Mouse (Mus musculus): Measurements from ENCODE around the gene Npy5r.

Npy5r gene

DNA sequence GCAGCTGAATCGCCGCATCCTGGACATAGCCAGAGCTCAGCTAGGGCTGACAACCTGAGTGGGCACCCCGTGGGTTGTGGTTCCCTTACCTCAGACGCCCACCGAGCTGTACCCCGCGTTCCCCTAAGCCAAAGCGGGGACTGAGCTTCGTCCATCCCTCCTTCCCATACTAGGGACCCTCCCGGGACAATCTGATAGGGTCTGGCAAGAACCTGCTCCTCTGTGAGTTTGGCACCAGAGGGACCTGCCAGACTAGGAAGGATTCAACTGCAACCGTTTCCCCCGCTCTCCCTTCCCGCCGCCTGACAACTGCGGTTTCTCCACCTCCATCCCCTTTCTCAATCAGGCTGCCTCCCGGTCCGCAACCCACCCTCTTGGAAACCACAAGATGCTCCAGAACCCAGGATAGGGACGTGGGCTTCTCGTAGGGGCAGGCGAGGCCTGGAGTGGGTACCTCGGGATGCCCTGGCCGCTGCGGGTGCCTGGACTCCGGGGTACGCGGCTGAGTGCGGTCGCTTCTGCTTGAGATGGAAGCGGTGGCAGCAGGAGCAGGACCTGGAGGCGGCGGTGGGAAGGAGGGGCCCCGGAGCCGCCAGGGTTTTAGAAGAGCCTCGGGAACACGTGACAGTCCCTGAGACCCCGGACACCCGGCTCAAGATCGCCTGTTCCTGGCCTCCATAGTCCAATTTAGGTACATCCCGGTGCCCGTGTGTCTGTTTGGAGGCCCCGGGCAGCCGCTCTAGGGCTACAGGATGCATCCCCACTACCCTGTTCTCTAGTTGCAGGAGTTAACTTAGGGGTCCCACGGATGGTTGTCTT, at the start of gene Npy5r:
Gene Npy5r (minus strand): TSS at position 618 of the 819 bp plus-strand sequence.
- no peak for DNase-seq (ENCODE audit: low spot score)

DNA sequence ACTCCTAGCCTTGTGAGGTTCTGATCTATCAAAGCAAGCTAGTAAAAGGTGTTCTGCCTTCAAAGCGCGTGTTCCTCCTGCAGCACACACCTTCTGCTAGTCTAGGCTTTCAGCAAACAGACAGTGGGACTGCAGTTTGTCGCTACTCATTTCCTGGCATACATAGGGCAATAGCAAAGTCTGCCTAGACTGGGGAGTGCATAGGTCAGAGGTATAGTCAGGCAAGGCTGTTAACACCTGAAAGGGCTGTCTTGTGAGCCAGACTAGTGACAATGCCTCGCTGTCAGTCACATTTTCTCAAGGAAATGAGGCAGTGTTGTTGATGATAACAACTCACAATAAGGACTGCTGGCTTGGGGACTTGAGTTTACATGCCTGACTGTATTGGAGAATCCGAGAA, 44.0 kb upstream of the Npy5r start:
- no peak for DNase-seq (ENCODE audit: low spot score)

DNA sequence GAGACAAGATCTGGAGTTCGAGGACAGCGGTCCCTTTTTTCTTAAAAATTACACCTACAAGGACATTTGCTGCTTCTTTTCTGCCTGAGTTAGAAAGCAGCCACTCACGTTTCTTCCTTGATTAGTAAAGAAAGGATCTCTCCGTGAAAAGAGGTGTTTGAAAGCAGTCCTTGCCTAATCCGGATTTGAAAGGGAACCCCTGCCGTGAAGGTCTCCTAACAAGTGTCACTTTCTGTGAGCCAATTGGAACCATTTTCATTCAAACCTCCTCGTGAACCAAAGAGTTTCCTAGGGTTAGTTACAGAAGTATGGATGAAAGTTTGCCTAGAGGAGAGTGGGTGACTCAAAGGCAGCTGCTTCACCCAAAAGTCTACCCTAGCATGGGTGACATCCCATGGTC, 41.5 kb upstream of the Npy5r start:
- no peak for DNase-seq (ENCODE audit: low spot score)

DNA sequence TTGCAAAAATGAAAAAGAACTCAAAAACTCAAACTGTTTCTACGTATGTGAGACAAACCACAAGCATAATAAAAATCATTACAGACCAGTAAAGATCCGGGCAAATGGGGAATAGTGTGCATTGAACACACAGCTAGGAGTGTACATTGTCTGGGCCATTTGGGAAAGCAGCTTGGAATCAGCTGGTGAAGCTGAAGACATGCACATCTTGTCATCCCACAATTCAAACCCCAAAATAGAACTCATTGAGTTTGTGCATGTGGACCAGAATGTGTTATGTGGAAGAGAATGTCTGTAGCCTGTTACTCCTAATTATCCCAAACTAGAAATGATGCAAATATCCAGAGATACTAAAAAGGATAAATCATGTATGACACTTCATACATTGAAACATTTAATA, 34.9 kb upstream of the Npy5r start:
- no peak for DNase-seq (ENCODE audit: low spot score)

DNA sequence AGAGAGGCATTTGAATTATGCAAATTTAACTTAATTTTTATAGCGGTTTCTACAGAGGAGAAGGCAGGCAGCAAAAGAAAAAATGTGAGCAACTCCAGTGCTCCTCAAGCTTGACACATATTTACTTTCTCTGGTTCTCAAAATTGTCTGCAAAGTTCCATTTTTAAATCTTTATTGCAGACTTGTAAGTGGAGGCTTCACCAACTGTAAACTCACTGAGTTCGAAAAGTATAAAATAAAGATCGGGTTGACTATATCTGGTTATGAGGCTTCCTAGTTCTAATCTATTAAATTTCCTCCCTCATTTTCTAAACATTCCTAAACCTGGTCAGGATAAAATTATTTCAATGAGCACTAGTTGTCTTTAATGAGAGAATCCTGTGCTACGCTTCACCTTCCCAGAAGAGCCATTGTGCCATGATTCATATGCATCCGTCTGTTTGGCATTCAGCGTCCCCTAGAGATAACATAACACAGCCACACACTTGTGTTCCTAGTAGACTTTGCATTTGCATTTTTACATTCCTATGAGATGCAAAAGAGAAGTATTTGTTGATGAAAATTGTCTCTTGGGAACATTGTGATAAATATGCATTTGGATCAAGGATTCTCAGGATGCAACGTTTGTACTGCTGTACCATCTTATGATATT, 26.5 kb upstream of the Npy5r start:
- no peak for DNase-seq (ENCODE audit: low spot score)

DNA sequence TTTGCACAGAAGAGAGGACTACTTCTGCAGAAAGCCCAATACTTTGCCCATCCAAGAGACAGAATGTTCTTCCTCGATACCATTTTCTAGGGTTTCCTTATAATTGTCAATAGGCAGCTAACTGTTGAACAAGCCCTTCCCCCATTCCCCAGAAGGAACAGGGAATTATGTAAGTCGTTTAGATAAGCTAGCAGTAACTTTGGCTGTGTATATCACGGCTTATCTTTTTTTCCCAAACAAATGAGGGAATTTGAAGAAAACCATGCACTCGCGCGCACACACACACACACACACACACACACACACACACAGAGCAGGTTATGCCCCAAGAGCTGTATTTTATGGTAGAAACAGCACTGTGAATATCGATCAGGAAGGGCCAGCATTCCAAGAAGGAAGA, 10.9 kb upstream of the Npy5r start:
- DNase-seq (ENCODE audit: low spot score) = no peak

DNA sequence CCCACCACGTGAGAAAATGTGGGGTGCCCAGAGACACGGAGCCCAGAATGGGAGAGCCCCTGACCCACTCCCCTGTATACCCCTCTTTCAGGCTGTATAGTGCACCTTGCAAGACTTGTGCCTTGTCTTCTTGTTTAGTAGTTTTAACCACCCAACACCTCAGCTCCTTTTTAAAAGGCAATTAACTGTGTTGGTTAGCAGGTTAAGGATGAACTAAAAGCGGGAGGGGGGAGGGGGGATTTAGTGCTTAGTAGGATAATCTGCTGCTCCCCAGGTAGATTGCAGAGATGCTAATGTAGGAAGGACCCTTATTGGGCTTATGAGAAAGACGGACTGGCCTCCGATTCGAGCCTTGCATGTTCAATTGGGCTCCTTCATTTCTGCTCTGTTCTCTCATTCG, 10.1 kb upstream of the Npy5r start:
- DNase-seq (ENCODE audit: low spot score) = no peak

DNA sequence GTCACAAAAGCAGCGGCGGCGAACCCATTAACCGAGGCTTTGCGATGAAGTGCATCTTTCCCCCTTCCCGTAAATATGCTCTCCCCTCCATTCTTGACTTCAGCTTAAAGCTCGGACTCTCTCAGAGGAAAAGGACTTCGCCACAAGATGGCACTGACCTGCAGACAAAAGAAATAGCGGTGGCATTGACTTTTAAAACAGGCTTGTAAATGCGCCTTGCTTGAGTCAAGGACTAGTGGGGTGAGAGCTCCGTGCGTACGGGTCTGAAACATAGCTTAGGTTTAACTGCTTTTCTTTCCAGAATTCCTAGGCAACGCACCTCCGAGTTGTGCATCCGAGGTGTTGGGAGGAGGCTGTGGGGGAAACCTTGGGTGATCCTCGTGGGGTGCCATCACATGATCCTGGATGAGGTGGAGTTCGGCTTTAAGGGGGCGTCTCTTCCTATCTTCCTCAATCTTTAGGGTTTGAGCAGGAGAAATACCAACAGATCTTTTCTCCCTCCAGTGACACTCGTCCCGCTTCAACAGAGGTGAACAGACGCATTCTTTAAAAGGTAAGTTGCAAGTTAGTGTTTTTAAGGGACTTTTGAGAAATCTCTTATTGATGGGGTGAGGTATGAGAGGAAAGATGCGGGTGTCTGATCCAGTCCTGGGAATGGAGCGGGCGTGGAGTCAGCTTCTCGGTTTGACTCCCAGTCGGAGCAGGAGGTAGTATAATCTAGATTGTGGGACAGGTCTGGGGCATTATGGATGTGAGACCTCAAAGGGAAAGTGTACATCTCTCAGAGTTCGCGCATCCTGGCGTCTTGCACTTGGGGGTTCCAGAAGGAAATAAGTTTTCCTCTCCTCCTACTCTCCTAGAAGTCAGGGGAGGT, 9.3 kb upstream of the Npy5r start, which contains the start of gene Npy1r:
Gene Npy1r (plus strand): TSS at position 223 of the 874 bp plus-strand sequence.
- DNase-seq (ENCODE audit: low spot score) = peak; percentile 23

DNA sequence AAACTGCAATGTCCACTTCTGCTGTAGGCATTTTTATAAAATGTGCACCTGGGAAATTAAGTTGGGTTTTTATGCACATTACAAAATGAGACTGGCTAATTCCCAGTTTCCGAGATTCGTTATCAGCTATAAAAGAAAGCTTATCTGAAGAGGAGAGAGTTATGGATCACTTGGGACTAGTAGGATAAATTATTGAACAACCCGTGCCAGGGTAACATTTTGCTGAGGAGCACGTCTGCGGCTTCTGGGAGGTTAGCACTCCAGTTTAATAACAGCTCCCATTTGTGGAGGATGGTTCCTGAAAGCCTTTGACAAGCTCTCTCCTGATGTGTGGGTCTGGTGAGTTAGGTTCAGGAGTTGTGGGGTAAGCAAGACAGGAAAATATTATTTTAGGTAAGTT, 2.5 kb upstream of the Npy5r start:
- DNase-seq (ENCODE audit: low spot score) = no peak

DNA sequence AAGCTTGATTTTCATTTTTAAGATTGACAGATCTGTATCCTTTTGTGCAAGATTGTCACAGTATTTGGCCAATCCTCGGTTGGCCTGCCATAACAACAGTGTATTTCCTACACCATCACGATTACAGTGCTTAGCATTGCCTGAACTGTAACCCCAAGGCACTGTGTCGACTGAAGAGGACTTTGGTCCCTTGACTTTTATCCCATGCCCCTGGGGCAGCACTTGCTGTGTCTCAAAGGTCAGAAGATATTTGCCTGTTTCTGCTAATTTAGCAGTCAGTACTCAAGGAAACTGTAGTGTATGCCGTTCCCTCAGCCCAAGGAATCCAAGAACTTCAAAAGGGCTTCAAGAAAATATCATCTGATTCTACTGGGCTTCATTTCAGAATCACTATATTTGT, 871 bp upstream of the Npy5r start:
- DNase-seq (ENCODE audit: low spot score) = no peak

DNA sequence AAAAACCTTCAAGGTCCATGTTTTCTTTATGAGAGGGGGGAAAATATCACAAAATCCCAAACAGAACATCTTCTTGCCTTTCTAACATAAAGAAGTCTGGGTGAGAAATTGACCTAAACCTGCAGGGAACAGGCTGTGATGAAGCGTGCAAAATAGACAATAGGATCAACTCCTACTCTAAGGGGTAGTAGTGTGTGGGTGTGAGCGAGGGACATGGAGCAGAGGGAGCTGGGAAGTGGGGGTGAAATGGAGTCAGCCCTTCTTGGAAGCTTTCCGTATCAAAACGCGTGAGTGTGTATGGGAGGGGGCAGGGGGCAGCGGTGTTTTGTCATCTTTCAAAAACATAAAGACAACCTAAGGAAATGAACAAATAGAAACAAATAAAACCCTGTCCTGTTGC, 467 bp upstream of the Npy5r start:
- no peak for DNase-seq (ENCODE audit: low spot score)

DNA sequence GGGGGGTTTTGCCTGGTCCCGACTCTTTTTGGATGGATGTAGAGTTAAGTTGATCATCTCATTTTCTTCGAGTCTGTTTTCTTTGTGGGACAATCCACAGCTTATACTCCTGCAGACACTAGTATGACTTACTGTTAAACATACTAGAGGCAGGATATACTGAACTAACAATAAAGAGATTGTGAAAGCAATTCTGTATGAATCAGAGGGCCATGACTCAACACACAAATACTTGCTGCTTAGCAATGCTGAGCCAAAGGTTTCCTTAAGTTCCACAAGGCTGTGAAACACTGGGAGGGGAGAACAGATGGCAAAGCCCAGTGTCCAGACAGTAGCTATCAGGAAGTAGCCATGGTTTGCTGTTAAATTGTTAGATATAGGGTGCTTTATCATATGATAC, 6.7 kb downstream of the Npy5r start:
- no peak for DNase-seq (ENCODE audit: low spot score)

DNA sequence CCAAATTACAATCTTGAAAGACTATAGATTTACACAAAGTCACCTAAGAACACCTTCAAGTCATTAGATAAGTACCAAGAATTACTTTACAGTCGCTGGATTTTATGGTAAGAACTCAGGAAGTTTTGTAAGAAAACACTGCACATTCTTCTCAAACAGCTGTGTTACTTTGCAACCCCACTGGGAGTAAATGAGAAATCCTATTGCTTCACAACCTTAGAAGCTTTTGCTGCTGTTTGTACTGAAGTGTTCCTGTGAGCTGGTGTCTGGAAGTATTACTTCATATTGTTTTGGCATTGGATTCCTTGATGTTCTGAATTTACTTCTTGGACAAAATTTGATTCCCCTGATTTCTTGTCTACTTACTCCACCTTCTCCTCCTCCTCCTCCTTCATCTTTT, 57.2 kb downstream of the Npy5r start:
- DNase-seq (ENCODE audit: low spot score) = no peak

All from lung, postnatal 25 days (tissue).